Mouse (Mus musculus): ENCODE data around the gene Pou2f2. TPM values are rescaled to one million over a fixed set of nuclear protein-coding genes. Genes with fewer than 3 reads are reported as not detected.

Pou2f2 gene
- polyA plus RNA-seq, 1 experiment from 2014 or later = 0.59 TPM

- 23% methylated on average over 5 of the region's 5 CpGs for WGBS
- no peaks in the 10 kb centered on the region for H3K9me3 ChIP-seq (replicated peaks; ENCODE audit: low read length)
- ATAC-seq (replicated peaks; ENCODE audit: low FRiP score, low read depth) = no peak
- H3K4me1 ChIP-seq (replicated peaks; ENCODE audit: insufficient read depth, low read length) = no peaks in the 10 kb centered on the region
- no peak for TF ChIP-seq CTCF (IDR thresholded peaks at IDR 0.05; ENCODE audit: low read depth)
- H3K36me3 ChIP-seq (ENCODE audit: insufficient read depth, low read length) = no peaks in the 10 kb centered on the region
- DNase-seq (ENCODE audit: low spot score) = no peak
- no peak overlapping the region for H3K4me2 ChIP-seq (ENCODE audit: low read length)
- H3K4me3 ChIP-seq (replicated peaks; ENCODE audit: low read depth, low read length) = no peak overlapping the region
- no peak overlapping the region for H3K9ac ChIP-seq (ENCODE audit: low read depth, low read length)
- H3K27ac ChIP-seq = no peak overlapping the region
- H3K27me3 ChIP-seq (ENCODE audit: insufficient read depth, low read length) = peaks cover 13% of the 10 kb centered on the region
These were observed 6.9 kb downstream of the Pou2f2 start for GRCm38 (mm10) chr7:25172669-25173068.

GRCm38 (mm10) chr7:25170583-25170982 lies 8.9 kb downstream of the Pou2f2 start:
- Histone ChIP-seq H3K9me3 (replicated peaks; ENCODE audit: low read length) (no peaks in the 10 kb centered on the region), H3K4me2 (ENCODE audit: low read length) (no peak overlapping the region), H3K36me3 (ENCODE audit: insufficient read depth, low read length) (no peaks in the 10 kb centered on the region), H3K27ac (no peak overlapping the region), H3K4me1 (replicated peaks; ENCODE audit: insufficient read depth, low read length) (no peaks in the 10 kb centered on the region), H3K27me3 (ENCODE audit: insufficient read depth, low read length) (no peaks in the 10 kb centered on the region), H3K4me3 (replicated peaks; ENCODE audit: low read depth, low read length) (no peak overlapping the region), H3K9ac (ENCODE audit: low read depth, low read length) (no peak overlapping the region)
- no peak for ATAC-seq (replicated peaks; ENCODE audit: low FRiP score, low read depth)
- 36% methylated on average over 3 of the region's 3 CpGs for WGBS
- TF ChIP-seq CTCF (IDR thresholded peaks at IDR 0.05; ENCODE audit: low read depth) = no peak
- no peak for DNase-seq (ENCODE audit: low spot score)

- H3K4me1 ChIP-seq (replicated peaks; ENCODE audit: insufficient read depth, low read length) = no peaks in the 10 kb centered on the region
- H3K4me3 ChIP-seq (replicated peaks; ENCODE audit: low read depth, low read length) = no peak overlapping the region
- H3K9ac ChIP-seq (ENCODE audit: low read depth, low read length) = no peak overlapping the region
- ATAC-seq (replicated peaks; ENCODE audit: low FRiP score, low read depth) = no peak
- WGBS = 78% methylated on average over 5 of the region's 5 CpGs
- no peak for DNase-seq (ENCODE audit: low spot score)
- H3K9me3 ChIP-seq (replicated peaks; ENCODE audit: low read length) = no peaks in the 10 kb centered on the region
- no peak overlapping the region for H3K4me2 ChIP-seq (ENCODE audit: low read length)
- no peaks in the 10 kb centered on the region for H3K27me3 ChIP-seq (ENCODE audit: insufficient read depth, low read length)
- H3K36me3 ChIP-seq (ENCODE audit: insufficient read depth, low read length) = no peaks in the 10 kb centered on the region
- TF ChIP-seq CTCF (IDR thresholded peaks at IDR 0.05; ENCODE audit: low read depth) = no peak
- H3K27ac ChIP-seq = no peak overlapping the region
These were observed 13.4 kb downstream of the Pou2f2 start for GRCm38 (mm10) chr7:25166106-25166505.

- Histone ChIP-seq H3K9ac (ENCODE audit: low read depth, low read length) (no peak overlapping the region), H3K9me3 (replicated peaks; ENCODE audit: low read length) (no peaks in the 10 kb centered on the region), H3K4me3 (replicated peaks; ENCODE audit: low read depth, low read length) (no peak overlapping the region), H3K27me3 (ENCODE audit: insufficient read depth, low read length) (no peaks in the 10 kb centered on the region), H3K27ac (no peak overlapping the region), H3K4me2 (ENCODE audit: low read length) (no peak overlapping the region), H3K4me1 (replicated peaks; ENCODE audit: insufficient read depth, low read length) (peaks cover 3% of the 10 kb centered on the region; the same call in 1 of the 2 replicates), H3K36me3 (ENCODE audit: insufficient read depth, low read length) (no peaks in the 10 kb centered on the region)
- no peak for DNase-seq (ENCODE audit: low spot score)
- ATAC-seq (replicated peaks; ENCODE audit: low FRiP score, low read depth) = no peak
- 42% methylated on average over 14 of the region's 14 CpGs for WGBS
- no peak for TF ChIP-seq CTCF (IDR thresholded peaks at IDR 0.05; ENCODE audit: low read depth)
These were observed 23.3 kb downstream of the Pou2f2 start for GRCm38 (mm10) chr7:25156158-25156648.

- ATAC-seq (replicated peaks; ENCODE audit: low FRiP score, low read depth) = no peak
- H3K4me3 ChIP-seq (replicated peaks; ENCODE audit: low read depth, low read length) = no peak overlapping the region
- H3K36me3 ChIP-seq (ENCODE audit: insufficient read depth, low read length) = no peaks in the 10 kb centered on the region
- H3K27me3 ChIP-seq (ENCODE audit: insufficient read depth, low read length) = no peaks in the 10 kb centered on the region
- WGBS = 12% methylated on average over 17 of the region's 17 CpGs
- H3K4me1 ChIP-seq (replicated peaks; ENCODE audit: insufficient read depth, low read length) = peaks cover 9% of the 10 kb centered on the region; the same call in 1 of the 2 replicates
- no peak for DNase-seq (ENCODE audit: low spot score)
- H3K27ac ChIP-seq = no peak overlapping the region
- H3K4me2 ChIP-seq (ENCODE audit: low read length) = no peak overlapping the region
- no peaks in the 10 kb centered on the region for H3K9me3 ChIP-seq (replicated peaks; ENCODE audit: low read length)
- no peak for TF ChIP-seq CTCF (IDR thresholded peaks at IDR 0.05; ENCODE audit: low read depth)
- H3K9ac ChIP-seq (ENCODE audit: low read depth, low read length) = no peak overlapping the region
These were observed 23.9 kb downstream of the Pou2f2 start for GRCm38 (mm10) chr7:25155469-25156157.

- Histone ChIP-seq H3K4me3 (replicated peaks; ENCODE audit: low read depth, low read length) (no peak overlapping the region), H3K36me3 (ENCODE audit: insufficient read depth, low read length) (no peaks in the 10 kb centered on the region), H3K9ac (ENCODE audit: low read depth, low read length) (no peak overlapping the region), H3K9me3 (replicated peaks; ENCODE audit: low read length) (no peaks in the 10 kb centered on the region), H3K4me1 (replicated peaks; ENCODE audit: insufficient read depth, low read length) (peaks cover 10% of the 10 kb centered on the region; the same call in 1 of the 2 replicates), H3K27ac (no peak overlapping the region), H3K4me2 (ENCODE audit: low read length) (no peak overlapping the region), H3K27me3 (ENCODE audit: insufficient read depth, low read length) (no peaks in the 10 kb centered on the region)
- ATAC-seq (replicated peaks; ENCODE audit: low FRiP score, low read depth) = no peak
- no peak for TF ChIP-seq CTCF (IDR thresholded peaks at IDR 0.05; ENCODE audit: low read depth)
- no peak for DNase-seq (ENCODE audit: low spot score)
- 70% methylated on average over 4 of the region's 4 CpGs for WGBS
These were observed 24.9 kb downstream of the Pou2f2 start for GRCm38 (mm10) chr7:25154648-25155047.

All from kidney, postnatal 0 days (tissue).